Mouse (Mus musculus): Measurements from ENCODE around the gene Oxct2a.
"Not testable (repeated sequence)": the region's sequence is repeated elsewhere in the genome, so short reads cannot be mapped to it uniquely, and the experiment has no call there.

Gene Oxct2a

DNA sequence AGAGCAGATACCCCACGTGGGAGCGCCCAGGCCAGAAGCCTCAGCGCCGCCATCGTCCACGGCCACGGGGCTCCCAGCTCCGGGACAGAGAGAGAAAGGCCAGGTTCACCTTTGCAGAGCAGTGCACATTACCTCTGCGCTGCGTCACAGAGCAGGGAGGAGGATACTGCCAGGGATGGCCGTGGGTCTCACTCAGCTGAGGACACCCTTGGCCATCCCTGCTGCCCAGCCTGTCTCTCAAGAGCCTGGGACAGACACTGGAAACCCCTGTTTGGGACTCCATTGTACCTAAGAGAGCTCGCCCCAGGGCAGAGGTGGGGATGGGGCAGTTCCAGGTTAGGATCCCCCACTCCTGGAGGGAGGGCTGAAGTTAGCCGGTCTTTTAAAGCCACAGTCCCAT lies at the start of gene Oxct2a:
Gene Oxct2a (minus strand): TSS at position 101 of the 400 bp plus-strand sequence.
- DNase-seq: no peak

DNA sequence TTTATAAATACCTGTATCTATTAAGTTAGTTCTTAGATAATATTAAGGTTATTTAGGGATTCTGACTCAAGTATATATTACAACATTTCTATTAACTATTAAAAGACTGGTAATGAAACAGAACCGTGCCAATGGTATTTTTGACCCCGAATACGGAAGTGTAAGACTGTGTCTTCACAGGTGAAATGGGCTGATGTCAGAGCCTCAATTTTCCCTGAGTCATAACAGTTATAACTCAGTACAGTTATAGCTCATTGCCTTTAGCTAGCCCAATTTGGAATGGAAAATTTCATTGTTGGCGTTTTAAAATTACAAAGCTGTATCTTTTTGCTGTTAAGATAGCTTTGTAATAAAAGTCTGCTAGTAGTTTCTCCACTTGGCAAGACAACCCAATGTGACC lies 40.1 kb upstream of the Oxct2a start:
- DNase-seq: no peak

DNA sequence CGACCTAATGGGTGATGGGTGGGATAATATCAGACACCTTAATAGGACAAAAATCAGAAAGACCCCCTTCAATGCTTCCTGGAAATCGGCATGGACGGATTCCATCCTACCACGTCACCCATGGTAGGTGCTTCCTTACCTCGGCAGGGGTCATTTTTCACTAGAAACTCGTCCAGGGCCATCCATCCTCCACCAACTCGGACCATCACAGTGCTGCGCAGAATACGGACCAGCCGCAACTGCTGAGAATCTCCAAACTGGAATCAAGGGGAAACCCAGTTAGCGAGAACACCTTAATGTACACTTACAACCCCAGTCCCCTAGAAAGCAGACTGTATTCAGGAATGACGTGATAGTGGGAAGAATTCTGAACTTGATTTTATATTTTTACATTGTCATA lies 37.3 kb upstream of the Oxct2a start:
- no peak for DNase-seq

DNA sequence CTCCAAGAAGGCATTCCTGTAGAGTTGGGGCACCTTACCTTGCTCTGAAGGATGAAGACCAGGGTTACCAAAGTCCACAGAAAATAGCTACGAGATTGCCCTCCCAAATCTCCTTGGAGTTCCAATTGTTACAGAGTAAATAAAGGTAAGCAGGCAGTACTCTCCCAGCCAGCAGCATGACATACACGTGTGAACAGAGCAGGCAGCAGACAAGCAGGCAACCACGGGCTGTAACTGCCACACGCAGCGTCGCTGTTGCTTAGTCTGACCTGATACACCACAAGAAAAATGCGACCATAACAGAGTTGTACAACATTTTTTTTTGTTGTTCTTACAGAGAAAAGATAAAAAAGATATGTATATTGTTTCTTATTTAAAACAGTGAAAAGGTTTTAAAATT lies 35.2 kb upstream of the Oxct2a start:
- DNase-seq: no peak

DNA sequence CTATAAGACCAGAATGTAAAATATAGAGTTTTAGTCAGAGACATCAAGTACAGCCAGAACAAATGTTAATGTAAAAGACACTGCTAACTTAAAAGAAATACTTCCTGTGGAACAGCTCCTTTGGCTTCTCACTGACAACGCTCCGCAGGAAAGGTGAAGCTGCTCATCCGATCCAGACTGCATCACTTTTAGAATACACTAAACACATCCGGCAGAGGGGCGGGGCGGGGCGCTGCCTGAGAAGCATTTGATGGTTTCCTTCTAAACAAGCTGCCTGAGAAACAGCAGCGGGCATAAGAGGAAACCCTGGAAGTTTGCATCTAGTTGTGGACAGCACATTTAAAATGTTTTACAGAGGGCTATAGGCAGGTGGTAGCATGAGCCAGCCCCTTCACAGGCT lies 32.5 kb upstream of the Oxct2a start:
- no peak for DNase-seq

DNA sequence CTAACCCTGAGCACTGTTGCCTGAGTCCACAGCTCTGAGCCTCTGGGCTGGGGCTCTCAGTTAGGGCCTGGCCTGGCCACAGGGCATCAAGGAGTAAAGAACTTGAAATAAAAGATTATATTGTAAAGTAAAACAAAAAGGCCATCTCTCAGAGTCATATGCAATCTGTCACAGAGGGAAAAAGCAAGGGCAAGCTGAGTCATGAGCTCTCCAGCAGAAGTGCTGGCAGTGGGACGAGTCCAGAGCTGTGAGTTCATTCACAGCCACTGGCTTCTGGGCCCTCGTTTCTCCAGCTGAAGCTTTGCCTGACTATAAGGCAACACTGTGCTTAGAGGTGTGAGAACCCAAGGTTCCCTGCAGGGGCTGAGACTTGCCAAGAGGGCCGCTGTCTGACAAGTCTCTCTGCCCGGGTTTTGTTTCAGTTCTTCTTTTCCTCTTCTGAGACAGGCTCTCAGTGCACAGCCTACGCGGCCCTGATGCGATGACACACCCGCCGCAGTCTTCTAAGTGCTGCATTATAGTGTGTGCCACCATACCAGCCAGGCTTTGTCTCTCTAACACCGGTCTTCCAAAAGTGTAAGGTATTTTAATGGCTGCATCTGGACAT lies 29.9 kb upstream of the Oxct2a start:
- no peak for DNase-seq

DNA sequence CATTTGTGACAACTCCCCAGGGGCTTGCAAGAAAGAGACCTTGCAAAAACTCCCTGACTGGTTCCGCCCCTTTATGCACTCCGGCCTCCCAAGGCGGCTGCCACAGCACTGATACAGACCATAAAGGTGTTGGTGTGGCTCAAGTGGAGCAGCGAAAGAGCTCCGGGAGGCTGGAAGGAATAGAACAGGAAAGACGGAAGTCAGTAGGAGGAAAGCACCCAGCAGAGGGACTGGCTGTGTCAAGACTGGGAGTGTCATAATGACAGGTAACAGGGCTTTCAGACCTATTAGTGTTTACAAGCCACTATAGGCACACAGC lies 20.0 kb upstream of the Oxct2a start:
- no peak for DNase-seq

DNA sequence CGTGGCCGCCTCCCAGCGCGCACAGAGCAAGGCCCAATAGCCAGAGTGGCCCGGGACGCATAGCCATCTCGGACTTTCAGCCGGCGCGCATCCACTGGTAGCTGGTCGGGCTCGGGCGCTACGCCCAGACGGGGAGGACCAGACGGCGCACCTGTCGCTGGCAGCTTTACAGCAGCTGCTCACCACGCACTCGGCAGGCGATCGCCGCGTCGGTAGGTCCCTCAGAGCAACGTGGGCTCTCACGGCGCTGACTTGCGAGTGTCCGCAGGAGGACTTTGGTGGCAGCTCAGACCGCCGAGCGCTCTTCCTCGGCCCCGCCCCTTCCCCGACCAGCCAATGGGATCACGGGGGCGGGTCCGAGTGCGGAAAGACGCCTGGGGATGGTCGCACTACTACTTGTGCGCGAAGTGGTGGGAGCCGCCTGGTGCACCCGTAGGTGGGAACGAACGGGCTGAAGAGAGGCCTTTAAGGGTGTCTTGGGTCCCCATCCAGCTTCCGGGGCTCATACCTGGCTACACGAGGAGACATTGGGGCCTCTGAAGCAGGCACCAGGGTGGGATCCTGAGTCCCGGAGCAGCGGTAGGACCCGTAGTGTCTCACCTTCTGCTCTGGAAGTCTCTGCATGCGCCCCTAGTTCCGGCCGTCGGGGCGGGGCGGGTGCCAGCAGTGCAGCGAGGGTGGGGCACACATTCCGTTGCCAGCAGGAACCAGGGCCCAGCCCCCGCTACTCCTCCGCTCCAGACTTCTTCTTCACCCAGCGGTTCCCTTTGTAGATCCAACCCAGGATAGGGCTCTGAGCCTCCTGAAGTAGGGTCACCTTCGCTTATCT lies 19.4 kb upstream of the Oxct2a start, which contains the start of gene Bmp8a:
Gene Bmp8a (minus strand): TSS at position 611 of the 829 bp plus-strand sequence.
- peak; percentile 73 for DNase-seq

DNA sequence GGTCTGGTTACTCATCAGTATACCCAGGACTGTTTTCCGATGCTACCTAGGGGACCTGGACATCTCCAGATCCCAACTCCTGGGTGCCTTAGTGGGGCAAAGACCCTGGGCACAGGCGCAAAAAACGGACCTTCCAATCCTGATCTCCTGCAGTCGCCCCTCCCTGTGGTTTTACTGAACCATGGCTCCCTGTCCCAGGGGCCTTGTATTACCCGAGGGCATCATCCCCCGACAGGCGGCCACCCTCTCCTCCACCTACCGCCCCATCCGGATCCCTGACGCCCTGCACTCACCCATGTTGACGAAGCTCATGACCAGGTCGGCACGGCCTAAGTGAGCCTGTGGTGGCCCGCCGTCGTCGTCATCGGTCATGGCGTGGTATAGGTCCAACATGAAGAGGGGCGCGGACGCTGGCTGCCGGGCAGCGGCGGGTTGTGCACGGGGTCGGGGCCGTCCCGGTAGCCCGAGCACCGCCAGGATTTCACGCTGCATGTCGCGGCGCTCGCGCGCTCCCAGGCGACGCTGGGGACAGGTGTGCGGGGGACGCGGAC lies 18.7 kb upstream of the Oxct2a start:
- no peak for DNase-seq

DNA sequence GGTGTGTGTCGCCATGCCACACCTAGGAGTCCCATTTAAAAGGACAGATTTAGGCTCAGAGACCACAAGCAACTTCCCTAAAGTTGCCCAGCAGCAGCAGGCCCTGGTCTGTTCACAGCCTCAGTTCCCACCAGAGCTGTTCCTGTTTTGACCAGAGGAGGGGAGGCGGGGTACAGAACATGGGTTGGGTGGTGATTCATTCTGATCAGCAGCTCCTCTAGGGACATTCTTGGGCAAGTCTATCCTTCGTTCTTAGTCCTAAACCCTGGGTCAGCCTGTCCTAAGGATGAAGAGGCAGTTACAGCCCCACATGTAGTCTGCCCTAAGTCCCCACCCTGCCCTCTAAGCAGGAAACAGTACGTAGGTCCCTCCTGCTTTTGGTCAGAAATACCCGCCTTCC lies 16.8 kb upstream of the Oxct2a start:
- DNase-seq: no peak

DNA sequence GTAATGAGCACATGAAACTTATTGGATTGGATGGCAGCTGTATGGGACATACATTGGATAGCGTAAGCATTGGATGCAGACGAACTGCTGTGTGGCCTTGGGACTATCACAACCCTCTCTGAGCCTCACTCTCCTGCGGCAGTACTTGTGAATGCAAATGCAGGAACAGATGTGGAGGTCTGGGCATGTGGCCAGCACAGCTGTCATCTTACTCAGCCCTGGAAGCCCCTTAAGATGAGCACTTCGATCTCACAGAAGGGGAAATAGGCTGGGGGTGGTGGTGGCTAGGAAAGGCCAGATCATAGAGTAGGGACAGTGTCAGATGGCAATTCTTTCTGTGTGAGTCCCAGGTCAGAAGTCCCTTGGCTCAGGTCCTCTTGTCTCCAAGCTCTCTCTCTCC lies 14.3 kb upstream of the Oxct2a start:
- DNase-seq: no peak

DNA sequence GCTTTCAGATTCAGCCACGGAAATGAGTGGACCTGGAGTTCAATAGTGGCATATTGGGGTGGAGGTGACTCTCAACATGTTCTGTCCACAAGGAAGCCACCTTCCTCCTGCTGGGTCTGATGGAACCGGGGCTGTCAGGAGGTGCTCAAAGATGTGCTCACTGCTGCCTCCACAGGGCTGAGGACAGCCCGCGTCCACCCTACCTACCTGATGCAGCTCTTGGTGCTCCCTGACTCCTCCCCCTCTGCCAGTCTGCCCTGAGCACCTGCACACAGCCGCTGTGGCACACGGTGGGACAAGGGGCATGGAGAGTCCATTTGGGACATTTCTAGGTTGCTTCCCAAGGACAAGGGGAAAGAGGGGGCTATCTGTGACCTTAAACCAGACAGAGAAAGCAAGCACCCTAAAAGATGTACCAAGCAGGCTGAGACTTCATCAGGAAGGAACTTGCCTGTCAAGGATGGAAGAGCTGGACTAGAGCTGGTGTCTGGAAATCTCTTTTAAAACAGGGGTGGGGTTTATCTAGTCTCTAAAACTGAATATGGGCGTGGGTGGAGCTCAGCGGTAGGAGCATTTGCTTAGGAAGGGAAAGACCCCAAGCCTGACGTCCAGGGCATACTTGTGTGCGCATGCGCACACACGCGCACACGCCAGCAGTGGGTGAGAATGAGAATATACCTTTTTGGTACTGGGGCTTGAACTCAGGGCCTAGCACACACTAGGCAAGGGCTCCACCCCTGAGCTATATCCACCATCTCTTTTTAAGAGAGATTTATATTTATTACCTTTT lies 12.6 kb upstream of the Oxct2a start:
- DNase-seq: no peak

DNA sequence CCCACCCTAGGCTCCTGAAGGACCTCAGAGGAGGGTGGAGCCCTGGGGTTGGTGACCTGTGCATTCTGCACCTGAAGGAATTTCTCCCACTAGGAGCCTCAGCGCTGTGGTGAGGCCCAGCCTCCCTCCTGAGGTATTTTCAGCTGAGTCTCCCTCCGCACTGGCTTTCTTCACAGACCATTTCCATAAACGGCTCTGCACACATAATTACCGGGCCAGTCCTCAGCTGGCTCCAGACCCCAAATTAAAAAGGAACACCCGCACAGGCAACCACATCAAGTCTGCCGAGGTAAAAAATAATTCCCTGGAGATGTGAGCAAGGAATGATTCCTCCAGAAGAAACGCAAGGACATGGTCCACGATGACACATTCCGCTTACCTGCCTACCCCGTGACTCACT lies 11.8 kb upstream of the Oxct2a start:
- not testable (repeated sequence) for DNase-seq

DNA sequence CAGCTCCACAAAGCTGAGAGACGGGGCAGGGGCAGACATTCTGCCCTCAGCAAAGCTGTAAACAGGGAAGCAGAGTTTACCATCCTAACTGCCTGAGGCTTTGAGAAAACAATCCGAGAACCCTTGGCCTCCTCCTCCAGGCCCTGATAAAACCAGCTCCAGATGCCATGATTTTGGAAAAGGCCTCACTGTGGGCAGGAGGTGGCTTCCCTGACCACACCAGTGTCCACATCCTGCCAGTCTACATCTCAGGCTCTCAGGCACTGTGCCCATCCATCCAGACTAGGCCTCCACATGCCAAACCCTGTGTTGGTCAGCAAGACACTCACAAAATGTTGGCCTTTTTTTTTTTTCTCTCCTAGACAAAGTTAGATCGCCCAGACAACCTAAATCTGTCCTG lies 10.7 kb upstream of the Oxct2a start:
- no peak for DNase-seq

DNA sequence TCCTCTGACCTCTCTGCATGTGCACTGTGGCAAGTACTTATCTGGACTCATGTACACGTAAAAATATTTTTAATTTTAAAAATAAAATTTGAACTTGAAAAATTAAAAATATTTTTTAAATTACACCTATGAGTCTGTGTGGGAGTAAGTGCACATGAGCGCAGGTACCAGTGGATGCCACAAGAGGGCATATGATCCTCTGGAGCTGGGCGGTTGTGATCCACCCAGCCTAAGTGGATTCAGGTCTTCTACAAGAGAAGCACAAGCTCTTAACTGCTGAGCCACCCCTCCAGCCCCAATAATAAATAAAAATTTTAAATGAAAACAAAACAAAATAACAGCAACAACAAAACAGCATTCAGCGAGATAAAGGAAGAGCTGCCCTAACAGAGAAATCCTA lies 9.7 kb upstream of the Oxct2a start:
- no peak for DNase-seq

DNA sequence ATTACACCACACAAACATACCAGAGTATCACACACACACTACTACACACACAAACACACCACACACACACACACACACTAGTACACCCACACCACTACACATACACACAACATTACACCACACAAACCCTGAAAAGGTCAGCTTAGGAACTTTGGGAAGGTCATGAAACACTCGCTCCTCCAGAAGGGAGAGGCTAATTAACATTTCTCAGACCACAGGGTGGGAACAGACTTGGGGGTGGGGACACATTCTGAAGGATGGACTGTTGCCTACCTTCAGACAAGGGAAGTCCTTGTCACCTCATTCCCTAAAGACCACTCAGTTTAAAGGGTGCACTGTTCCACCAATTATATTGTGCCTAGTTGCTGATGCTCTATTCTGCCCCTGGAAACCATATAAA lies 8.5 kb upstream of the Oxct2a start:
- DNase-seq: not testable (repeated sequence)

DNA sequence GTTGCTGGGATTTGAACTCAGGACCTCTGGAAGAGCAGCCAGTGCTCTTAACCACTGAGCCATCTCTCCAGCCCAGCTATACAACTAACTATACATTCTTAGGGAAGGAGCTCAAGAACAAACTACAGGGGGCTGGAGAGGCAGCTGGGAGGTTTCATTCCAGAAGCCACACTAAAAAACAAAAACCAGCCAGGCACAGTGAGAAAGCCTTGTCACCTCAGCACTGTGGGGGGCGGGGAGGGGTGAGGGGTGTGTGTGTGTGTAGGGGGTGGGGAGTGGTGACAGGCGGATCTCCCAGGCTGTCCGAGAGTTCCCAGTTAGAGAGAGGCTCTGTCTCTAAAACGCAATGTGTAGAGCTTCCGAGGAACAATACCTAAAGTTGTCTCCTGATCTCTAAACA lies 7.9 kb upstream of the Oxct2a start:
- DNase-seq: no peak

DNA sequence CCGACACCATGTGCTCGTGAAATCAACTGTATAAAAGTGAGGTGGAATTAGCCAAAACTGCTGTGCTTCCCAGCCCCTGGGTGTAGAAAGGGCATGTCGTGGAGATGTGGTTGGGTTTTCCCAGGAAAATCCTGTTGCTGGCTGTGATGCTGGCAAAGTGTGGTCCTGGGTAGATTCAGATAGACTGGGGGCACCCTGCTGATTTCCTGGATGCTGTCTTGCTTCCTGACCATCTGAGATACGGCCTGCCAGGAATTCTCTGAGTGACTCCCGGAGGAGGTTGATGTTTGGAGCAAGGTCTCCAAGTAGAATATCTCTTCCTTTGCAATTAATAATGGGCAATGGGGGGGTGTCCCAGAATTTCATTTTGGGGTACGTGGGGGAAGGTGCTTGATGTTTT lies 5.5 kb upstream of the Oxct2a start:
- no peak for DNase-seq

DNA sequence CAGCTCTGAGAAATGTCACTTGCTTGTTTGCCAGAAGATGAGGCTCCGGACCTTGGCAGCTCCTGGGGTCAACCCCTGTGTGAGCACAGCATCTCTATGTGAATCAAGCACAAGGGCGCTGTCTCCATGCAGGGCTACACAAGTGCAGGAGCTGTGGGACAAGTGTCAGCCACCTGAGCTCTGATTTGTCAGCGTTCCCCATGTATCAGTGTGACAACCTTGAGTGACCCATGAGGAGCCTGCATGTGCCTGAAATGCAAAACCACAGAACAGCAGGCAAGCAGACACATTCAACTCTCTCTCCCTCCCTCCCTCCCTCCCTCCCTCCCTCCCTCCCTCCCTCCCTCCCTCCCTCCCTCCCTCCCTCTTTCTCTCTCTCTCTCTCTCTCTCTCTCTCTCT lies 4.2 kb upstream of the Oxct2a start:
- DNase-seq: no peak

DNA sequence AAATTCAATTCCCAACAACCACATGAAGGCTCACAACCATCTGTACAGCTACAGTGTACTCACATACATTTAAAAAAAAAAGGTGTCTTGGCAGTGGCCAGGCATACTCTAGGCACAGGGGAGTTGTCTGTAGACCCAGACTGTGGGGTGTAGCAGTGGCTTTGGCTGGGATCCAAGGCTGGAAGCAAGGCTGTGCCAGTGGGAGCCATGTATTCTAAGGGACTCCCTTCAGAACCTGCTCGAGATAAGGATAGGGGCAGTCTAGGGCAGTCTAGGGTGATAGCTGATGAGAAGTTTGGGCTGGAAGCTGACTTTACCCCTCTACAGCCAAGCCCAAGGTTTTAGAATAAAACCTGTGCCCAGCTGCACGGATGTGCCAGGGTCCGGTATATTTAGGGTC lies 2.7 kb upstream of the Oxct2a start:
- no peak for DNase-seq

DNA sequence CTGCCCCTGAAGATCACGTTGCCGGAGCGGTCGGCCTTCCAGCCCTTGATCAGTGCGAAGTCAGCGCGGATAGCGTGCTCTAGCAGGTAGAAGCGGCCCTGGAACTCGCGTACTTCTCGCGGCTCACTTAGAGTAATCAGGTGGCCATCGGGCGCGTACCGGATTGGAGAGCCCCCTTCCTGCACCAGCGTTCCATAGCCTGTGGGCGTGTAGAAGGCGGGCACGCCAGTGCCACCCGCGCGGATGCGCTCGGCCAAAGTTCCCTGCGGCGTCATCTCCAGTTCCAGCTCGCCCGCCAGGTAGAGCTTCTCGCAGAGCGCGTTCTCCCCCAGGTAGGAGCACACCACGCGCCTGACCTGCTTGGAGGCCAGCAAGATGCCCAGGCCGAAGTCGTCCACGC lies 524 bp downstream of the Oxct2a start:
- not testable (repeated sequence) for DNase-seq

DNA sequence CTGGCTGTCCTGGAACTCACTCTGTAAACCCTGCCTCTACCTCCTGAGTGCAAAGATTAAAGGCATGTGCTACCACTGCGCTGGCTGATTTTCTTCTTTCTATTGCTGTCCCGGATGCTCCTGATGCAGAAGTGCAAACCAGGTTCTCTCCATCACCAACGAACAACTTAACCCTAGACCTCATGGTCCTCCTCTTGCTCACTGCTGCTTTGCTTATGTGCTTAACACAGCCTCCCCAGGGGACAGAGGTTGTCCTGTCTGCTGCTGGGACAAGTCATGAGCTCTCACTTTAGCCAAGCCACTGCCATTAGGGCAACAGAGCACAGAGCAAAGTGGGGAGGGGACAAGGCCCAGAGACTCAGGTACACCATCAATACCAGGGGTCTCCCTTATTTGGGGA lies 8.9 kb downstream of the Oxct2a start:
- DNase-seq: no peak

DNA sequence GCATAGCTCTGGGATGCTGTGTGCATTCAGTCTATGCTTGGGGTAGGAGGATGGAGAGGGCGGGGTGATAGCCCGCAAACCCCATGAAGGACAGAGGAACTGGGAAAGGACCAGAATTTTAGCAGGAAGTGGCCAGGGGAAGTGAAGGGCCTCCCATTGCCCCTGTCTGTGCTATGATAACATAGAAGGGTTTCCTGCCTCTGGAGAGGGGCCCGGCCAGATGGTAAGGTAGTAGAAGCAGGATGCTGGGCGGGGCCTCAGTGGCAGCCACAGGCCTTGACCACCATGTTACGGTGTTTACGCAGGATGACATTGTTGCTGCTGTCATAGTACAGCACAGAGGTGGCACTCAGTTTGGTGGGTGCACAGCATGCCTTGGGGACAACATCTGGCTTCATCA lies 10.4 kb downstream of the Oxct2a start:
- no peak for DNase-seq

DNA sequence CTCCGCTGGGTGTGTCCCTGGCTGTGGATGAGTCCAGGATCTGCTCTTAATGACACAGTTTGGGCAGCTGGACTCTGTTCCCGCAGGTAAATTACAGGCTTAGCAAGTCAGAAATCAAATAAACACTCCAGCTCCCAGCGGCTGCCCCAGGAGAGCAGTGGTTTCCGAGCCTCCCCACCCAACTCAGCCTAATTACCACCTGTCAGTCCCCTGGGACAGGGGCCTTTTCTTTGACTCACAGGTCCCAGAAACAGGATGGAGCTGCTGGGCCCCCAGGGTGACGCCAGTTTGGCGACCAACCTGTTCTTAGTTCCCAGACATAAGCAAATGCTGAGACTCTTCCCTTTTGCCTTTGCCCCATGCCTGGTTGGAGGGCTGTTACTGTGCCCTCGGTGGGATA lies 11.6 kb downstream of the Oxct2a start:
- DNase-seq: no peak
